Mouse (Mus musculus): ENCODE measurements around the gene Pfkm.

Pfkm gene

GRCm38 (mm10) chr15:98102401-98102800, 10.0 kb downstream of the Pfkm start:
- DNase-seq, result no peak

- DNase-seq, result no peak
These were observed 14.1 kb downstream of the Pfkm start for GRCm38 (mm10) chr15:98106506-98106905.

DNA sequence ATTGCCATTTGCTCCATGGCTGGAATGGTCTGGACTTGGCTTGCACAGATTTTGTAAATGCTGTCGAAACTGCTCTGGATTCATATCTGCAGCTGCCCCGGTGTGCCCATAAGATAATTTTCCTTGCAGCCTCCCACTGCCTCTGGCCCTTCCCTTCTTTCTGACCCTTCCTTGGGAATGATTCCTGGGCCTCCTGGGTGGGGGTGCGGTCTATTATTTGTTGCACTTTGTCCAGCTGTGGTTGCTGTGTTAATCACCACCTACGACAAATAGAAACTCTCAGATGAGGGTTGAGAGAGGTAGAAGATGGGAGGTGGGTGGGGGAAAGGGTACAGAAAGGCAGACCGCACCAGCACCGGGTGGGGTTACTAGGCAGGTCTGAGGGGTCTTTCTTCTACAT, 14.8 kb downstream of the Pfkm start:
- no peak for DNase-seq

GRCm38 (mm10) chr15:98107703-98108296, 15.4 kb downstream of the Pfkm start:
- DNase-seq, result no peak

DNA sequence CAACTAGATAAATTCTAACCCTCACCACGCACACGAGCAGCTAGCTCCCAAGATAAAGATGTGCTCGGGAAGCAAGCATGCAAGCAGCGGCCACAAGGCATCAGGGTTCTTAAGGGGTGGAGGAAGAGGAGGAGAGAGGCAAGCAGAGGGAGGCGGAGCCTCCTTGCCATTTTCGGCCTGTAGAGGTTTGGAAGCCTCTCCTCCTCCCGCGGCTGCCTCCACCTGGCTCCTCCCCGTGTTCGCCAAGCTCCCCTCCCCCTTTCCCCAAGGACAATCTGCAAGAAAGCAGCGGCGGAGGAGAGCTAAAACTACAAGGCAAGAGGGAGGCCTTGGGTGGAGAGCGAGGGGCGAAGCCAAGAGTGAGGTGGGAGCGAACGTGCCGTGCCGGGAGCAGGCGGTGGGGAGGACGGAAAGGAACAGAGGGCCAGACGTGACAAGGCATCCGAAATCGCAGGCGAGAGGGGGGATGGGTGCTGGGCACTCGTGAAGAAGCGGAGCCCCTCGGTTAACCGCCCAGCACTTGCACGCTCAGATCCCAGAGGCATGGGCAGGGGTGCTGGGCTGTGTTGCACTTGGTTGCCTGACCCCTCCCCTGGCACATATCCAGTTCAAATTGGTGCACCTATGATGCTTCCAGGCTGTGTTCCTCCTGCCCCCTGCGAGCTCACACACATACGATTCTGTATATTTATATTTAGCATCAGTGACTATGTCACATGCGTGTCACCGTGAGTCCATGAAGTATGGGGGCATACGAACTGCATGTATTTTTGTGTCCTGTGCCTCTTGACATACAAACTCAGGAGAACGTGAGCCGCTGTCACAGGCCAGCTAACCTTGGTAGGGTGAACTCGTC, 16.1 kb downstream of the Pfkm start:
- peak; percentile 89 to 96 for DNase-seq

DNA sequence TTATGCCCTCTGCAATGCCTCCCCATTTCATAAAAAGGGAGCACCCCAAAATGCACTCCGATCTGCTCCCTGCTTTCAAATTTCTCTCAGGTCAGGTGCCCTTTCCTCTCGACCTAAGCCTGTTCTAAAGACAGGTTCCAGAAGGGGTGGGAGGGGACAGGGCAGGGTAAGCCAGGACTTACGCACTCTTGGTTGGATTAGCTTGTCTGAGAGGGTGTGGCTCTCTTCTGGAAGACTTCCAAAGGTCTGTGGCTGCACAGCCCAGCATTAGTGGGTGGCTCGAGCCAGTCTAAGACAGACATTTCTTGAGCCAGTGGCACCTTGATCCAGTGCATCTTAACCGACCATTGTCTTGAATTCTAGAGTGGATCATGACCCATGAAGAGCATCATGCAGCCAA, 19.4 kb downstream of the Pfkm start:
- DNase-seq, result no peak

DNA sequence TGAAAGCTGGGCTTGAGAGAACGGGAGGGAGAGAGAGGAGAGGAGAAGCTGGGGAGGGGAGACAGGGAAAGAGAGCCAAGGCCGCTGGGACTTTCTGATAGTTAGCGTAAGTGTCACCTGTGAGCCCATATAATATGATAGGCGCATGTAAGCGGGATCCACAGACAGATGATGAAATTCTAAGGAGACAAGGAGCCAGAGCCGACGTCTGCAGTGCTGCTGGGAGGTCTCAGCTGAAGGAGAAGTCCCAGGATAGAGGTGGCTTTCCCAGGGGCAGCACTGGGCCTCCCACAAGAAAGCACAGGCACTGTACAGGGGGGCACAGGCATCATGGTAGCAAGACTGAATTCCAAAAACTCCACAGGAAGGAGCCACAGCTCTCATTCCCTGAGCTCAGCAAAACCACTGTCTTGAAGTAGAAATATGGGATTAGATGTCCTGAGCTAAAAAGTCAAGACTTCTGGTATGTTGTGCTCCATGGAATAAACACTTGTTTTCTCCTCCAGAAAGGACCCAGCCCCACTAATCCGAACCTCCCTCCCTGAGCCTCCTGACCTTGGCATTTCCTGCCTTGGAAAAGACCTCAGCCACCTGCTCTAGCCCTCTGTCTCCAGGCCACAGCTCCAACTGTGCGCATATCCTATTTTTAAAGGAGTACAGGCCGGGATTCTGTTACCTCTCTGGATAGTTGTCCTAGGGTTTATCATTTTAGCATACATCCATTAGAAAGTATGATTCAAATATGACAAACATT, 21.9 kb downstream of the Pfkm start:
- DNase-seq, result peak; percentile 44 to 58

- peak in 1 of 2 experiments; percentile 26 for DNase-seq
These were observed 22.7 kb downstream of the Pfkm start for GRCm38 (mm10) chr15:98114852-98115778.

GRCm38 (mm10) chr15:98115779-98116163, 23.4 kb downstream of the Pfkm start:
- no peak for DNase-seq

GRCm38 (mm10) chr15:98116287-98116686, 23.9 kb downstream of the Pfkm start:
- no peak for DNase-seq

DNA sequence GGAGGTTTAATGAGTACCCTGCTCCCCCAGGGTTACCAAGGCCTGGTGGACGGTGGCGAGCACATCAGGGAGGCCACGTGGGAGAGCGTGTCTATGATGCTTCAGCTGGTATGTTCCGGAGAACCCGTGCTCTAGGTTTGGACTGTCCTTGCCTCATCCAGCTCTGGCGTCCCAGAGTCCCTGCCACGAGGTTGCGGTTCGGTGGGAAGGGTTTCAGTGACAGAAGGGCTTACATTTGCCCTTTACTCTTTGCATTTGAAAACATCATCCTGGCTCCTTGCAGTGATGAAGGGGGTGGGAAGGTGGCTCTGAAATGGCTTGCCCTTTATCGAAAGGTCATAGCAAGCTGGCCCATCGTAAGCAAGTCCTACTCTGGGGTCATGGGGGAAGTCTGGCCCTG, 27.0 kb downstream of the Pfkm start:
- no peak for DNase-seq

GRCm38 (mm10) chr15:98120831-98121230, 28.4 kb downstream of the Pfkm start:
- DNase-seq, result no peak

DNA sequence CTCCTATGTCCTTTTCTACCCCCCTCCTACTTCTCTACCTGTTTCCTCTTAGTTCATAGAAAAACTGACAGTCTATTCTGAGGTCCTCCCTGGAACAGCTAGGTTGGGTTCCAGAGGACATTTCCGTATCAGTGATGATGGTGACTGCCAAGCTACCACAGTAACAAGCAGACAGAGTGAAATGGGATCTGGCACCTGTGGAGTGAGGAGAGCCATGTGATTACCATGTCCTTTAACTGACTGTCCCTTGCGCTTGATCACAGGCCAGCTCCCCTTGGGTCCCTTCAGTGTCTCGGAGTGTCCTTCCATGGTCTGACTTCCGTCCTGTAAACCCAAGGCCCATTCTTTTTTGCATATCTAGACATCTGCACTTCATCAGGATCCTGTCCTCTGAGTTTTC, 38.6 kb downstream of the Pfkm start:
- no peak for DNase-seq

DNA sequence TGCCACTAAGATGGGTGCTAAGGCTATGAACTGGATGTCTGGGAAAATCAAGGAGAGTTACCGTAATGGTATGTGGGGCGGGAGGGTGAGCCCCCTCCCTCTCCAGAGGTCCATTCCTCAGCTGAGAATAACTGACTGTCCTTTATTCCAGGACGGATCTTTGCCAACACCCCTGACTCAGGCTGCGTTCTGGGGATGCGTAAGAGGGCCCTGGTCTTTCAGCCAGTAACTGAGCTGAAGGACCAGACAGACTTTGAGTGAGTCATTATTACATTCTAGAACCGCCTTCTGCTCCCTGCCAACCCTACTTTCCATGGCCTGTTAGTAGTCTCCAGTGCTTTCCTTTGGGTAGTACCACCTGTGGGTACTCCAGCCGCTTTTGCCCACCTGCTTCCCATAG, 39.1 kb downstream of the Pfkm start:
- DNase-seq, result no peak

- no peak for DNase-seq
These were observed 39.7 kb downstream of the Pfkm start for GRCm38 (mm10) chr15:98131942-98132655.

DNA sequence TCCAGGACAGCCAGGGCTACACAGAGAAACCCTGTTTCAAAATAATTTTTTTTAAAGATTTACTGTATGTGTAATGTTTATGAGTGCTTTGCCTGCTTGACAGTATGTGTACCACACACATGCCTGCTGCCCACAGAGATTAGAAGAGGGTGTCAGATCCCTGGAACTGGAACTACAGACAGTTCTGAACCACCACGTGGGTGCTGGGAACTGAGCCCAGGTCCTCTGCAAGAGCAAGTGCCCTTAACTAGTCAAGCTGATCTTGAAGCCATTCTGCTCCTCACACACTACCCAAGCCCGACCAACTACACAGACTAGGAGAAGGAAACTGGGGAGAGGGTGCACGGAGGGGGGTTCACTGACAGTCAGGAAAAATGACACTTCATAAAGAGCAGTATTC, 41.1 kb downstream of the Pfkm start:
- DNase-seq, result no peak

GRCm38 (mm10) chr15:98134034-98134433, 41.6 kb downstream of the Pfkm start:
- no peak for DNase-seq

- DNase-seq, result no peak
These were observed 42.3 kb downstream of the Pfkm start for GRCm38 (mm10) chr15:98134666-98135065.

- DNase-seq, result no peak
These were observed 43.3 kb downstream of the Pfkm start for GRCm38 (mm10) chr15:98135671-98136070.

GRCm38 (mm10) chr15:98136871-98137270, 44.5 kb downstream of the Pfkm start:
- DNase-seq, result no peak

DNA sequence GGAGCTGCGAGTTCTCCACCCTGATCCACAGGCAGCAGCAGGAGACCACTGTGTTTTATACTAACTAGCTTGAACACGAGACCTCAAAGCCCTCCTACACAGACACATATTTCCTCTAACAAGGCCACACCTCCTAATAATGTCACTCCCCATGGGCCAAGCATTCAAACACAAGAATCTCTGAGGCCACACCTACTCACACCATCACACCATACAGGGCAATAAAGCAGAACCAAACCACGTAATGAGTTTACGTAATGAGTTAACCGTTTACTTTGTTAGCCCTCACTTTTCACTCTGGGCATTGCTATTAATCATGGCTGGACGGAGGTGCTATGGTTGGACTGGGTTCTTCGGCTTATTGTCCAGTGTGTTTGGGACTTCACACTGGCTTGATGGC, 47.4 kb downstream of the Pfkm start:
- no peak for DNase-seq

DNA sequence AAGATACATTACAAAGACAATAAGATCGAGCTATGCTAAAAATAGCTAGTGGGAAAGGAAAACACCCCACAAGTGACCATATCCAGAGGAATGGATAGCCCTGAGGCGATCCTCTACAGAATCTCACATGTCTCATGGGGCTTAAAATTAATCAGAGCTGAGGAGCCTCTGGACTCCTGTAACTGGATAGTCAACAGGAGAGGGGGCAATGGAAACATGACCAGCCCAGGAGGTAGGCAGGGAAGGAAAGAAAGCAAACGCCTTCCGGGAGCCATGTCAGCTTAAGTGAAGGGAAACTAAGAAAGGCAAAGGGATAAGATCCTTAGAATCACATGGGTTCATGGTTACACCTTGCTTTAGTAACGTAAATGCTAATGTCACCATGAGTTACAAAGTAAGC, 48.4 kb downstream of the Pfkm start:
- DNase-seq, result no peak
